Mouse (Mus musculus) intestine, postnatal 0 days (tissue): ENCODE data around the gene Olfr213. TPM values are rescaled to one million over a fixed set of nuclear protein-coding genes. Genes with fewer than 3 reads are reported as not detected.

Experiments used
- ATAC-seq: fragments of 200-750 bp; cut with Nextera tagmentation; 2 replicates; pipeline ENCODE4 v1.8.0; 2017; ENCODE audit warnings: mild to moderate bottlenecking, moderate TSS enrichment, moderate library complexity
- H3K27ac ChIP-seq: fragments of 300-500 bp; sonication (generic); 2 replicates; pipeline ENCODE4 v1.5.1; 2014; ENCODE audit warnings: mild to moderate bottlenecking, low read depth, low read length, moderate library complexity
- H3K27me3 ChIP-seq: fragments of 300-500 bp; sonication (generic); replicated peaks from 2 replicates; pipeline ENCODE4 v1.6.1; 2014; ENCODE audit warnings: low read length, mixed read lengths; ENCODE audit not compliant: control insufficient read depth, insufficient read depth
- H3K36me3 ChIP-seq: fragments of 300-500 bp; sonication (generic); 2 replicates; pipeline ENCODE4 v1.6.1; 2014; ENCODE audit warnings: mild to moderate bottlenecking, moderate library complexity; ENCODE audit not compliant: control insufficient read depth, insufficient read depth
- H3K4me1 ChIP-seq: fragments of 300-500 bp; sonication (generic); replicated peaks from 2 replicates; pipeline ENCODE4 v1.6.1; 2014; ENCODE audit warnings: antibody characterized with exemption, low read length, mixed read lengths; ENCODE audit not compliant: control insufficient read depth, insufficient read depth
- H3K4me2 ChIP-seq: fragments of 300-500 bp; sonication (generic); replicated peaks from 2 replicates; pipeline ENCODE4 v1.6.1; 2014; ENCODE audit warnings: low read depth, mild to moderate bottlenecking, moderate library complexity
- H3K4me3 ChIP-seq: fragments of 300-500 bp; sonication (generic); 2 replicates; pipeline ENCODE4 v1.5.1; 2014; ENCODE audit warnings: low read depth, low read length
- H3K9ac ChIP-seq: fragments of 300-500 bp; sonication (generic); 2 replicates; pipeline ENCODE4 v1.6.1; 2014; ENCODE audit warnings: mild to moderate bottlenecking, low read depth, low read length
- H3K9me3 ChIP-seq: fragments of 300-500 bp; sonication (generic); 2 replicates; pipeline ENCODE4 v1.6.1; 2016; ENCODE audit warnings: mixed run types; ENCODE audit not compliant: control insufficient read depth
- CTCF ChIP-seq: sonication (generic); IDR thresholded peaks from 2 replicates; pipeline ENCODE4 v1.5.1; 2016; ENCODE audit warnings: low read depth, mild to moderate bottlenecking, control low read depth, antibody characterized with exemption, moderate library complexity
- WGBS: fragments of 180-500 bp; shearing (Covaris S2); extraction: QIAGEN DNeasy Blood & Tissue Kit; methylation state at CpG from one replicate; pipeline ENCODE4 v1.1.7; 2014; 5-methylcytosine and 5-hydroxymethylcytosine counted together
- polyA plus RNA-seq: library from polyadenylated mRNA; unstranded; fragments of >200 nt; fragmentation: Nextera tagmentation; extraction: Ambion mirVana; gene quantifications from 2 replicates; pipeline ENCODE4 v1.2.1, GENCODE M21; 2015

Gene Olfr213
- polyA plus RNA-seq, 1 experiment from 2014 or later, result not detected

DNA sequence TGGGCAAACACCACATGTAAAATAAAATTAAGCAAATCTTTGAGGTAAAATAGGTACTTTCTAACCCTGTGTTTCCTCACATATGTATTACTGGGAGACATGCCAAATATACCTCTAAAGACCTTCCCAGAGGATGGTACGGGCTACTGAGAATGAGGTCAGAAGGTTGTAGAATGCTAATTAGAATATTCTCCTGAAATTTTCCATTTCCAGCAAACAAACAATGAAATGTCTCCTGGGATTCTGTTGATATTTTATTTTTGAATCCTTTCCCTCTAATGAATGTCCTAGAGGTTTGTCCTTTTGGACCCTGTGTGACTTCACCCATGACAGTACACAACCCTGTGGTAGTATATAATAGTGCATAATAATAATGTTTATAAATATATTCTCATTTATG is 15.7 kb downstream of the Olfr213 start, which contains the start of gene Olfr214:
TSS of gene Olfr214 (plus strand) at position 301 of the 400 bp plus-strand sequence.
- TF ChIP-seq CTCF, result no peak
- Histone ChIP-seq H3K27me3 (no peaks in the 10 kb centered on the region), H3K4me1 (no peaks in the 10 kb centered on the region), H3K36me3 (no peaks in the 10 kb centered on the region), H3K9ac (no peak within 1 kb of the TSS), H3K4me2 (no peak within 1 kb of the TSS), H3K4me3 (no peak within 1 kb of the TSS), H3K9me3 (no peaks in the 10 kb centered on the region), H3K27ac (no peak within 1 kb of the TSS)
- no peak for ATAC-seq
- WGBS, result 80% methylated on average over 1 of the region's 1 CpGs

DNA sequence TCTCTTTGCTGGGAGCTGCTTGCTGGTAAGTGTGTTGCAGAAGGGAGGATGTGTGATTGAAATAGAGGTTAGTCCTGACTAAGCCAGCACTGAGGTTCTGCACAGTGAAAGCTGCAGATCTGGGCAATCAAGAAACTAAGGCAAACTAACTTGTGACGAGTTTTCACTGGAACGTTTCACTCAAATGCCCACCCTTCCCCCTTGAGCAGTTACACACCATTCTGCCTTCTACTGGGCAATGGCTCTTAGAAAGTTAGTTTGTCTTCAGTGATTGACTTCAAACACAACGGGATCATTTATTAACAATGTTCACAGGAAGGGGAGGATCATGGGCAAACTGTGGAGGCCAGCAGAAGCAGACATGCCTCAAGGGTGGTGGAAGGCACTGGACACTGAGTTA is 16.7 kb downstream of the Olfr213 start:
- no peak for TF ChIP-seq CTCF
- Histone ChIP-seq H3K27ac (no peak overlapping the region), H3K9me3 (no peaks in the 10 kb centered on the region), H3K4me1 (no peaks in the 10 kb centered on the region), H3K36me3 (no peaks in the 10 kb centered on the region), H3K9ac (no peak overlapping the region), H3K4me3 (no peak overlapping the region), H3K27me3 (no peaks in the 10 kb centered on the region), H3K4me2 (no peak overlapping the region)
- ATAC-seq, result no peak
- 27% methylated on average over 3 of the region's 3 CpGs for WGBS

- TF ChIP-seq CTCF, result peak; percentile 84
- Histone ChIP-seq H3K4me2 (no peak overlapping the region), H3K9ac (no peak overlapping the region), H3K36me3 (no peaks in the 10 kb centered on the region), H3K4me1 (no peaks in the 10 kb centered on the region), H3K4me3 (no peak overlapping the region), H3K9me3 (no peaks in the 10 kb centered on the region), H3K27ac (no peak overlapping the region), H3K27me3 (no peaks in the 10 kb centered on the region)
- no peak for ATAC-seq
- 37% methylated on average over 3 of the region's 3 CpGs for WGBS
Observed at GRCm38 (mm10) chr6:116569834-116570233, 31.6 kb downstream of the Olfr213 start.

DNA sequence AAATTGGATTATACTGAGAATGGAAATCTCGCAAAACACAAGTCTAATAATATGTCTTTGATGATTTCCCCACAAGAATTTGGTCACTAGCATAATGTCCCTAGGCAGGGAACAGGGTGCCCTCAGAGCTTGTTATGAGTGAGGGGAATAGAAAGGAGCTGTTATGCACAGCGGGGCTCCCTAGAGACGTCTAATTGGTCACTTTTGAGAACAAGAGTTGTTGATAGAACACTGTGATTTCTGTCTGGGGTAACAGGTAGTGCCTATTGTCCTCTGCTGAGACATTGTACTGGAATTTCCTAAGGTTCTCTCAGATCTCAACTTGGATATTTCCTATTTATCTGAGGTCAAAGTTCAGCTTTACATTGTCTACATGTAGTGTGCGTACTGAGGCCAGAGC is 45.8 kb downstream of the Olfr213 start, which contains the start of gene Olfr215:
TSS of gene Olfr215 (minus strand) at position 101 of the 400 bp plus-strand sequence.
- H3K27ac ChIP-seq, result no peak within 1 kb of the TSS
- H3K4me2 ChIP-seq, result no peak within 1 kb of the TSS
- H3K4me3 ChIP-seq, result no peak within 1 kb of the TSS
- H3K27me3 ChIP-seq, result no peaks in the 10 kb centered on the region
- H3K9ac ChIP-seq, result no peak within 1 kb of the TSS
- H3K9me3 ChIP-seq, result no peaks in the 10 kb centered on the region
- WGBS, result 72% methylated on average over 4 of the region's 4 CpGs
- no peak for TF ChIP-seq CTCF
- H3K36me3 ChIP-seq, result no peaks in the 10 kb centered on the region
- ATAC-seq, result no peak
- H3K4me1 ChIP-seq, result no peaks in the 10 kb centered on the region

Other genes starting within 250 kb of the Olfr213 start
- 29.4 and 31.5 TPM in 2 replicates for gene March8, start 200.4 kb upstream of the Olfr213 start, polyA plus RNA-seq
- gene Alox5, start 77.3 kb upstream of the Olfr213 start, polyA plus RNA-seq, result 0.43 and 0.48 TPM in 2 replicates
- not detected in 2 replicates for gene Olfr211, start 49.4 kb upstream of the Olfr213 start, polyA plus RNA-seq
- 0.05 TPM in 1 of 2 replicates, not detected in the other for gene Olfr212, start 31.9 kb upstream of the Olfr213 start, polyA plus RNA-seq
- 0.24 and 0.35 TPM in 2 replicates for gene Gm5580, start 12.7 kb downstream of the Olfr213 start, polyA plus RNA-seq
- not detected in 2 replicates for gene Olfr214, start 15.8 kb downstream of the Olfr213 start, polyA plus RNA-seq
- not detected in 2 replicates for gene Olfr215, start 45.7 kb downstream of the Olfr213 start, polyA plus RNA-seq
- 41.8 and 43.3 TPM in 2 replicates for gene Zfp422, start 90.5 kb downstream of the Olfr213 start, polyA plus RNA-seq
- 11.2 and 13.0 TPM in 2 replicates for gene Depp1, start 112.2 kb downstream of the Olfr213 start, polyA plus RNA-seq
- gene Rassf4, start 135.5 kb downstream of the Olfr213 start, polyA plus RNA-seq, result 6.4 and 6.7 TPM in 2 replicates
- gene Tmem72, start 178.5 kb downstream of the Olfr213 start, polyA plus RNA-seq, result 0.01 TPM in 1 of 2 replicates, not detected in the other